Mouse (Mus musculus) urinary bladder, postnatal 4 days (tissue): ENCODE data around the gene Rpp30.

Source experiments
- DNase-seq, 2 experiments: peaks; one replicate each; pipeline ENCODE4 v3.0.0; 2021 to 2022; ENCODE audit warnings: low spot score in 2 of 2

Gene Rpp30

DNA sequence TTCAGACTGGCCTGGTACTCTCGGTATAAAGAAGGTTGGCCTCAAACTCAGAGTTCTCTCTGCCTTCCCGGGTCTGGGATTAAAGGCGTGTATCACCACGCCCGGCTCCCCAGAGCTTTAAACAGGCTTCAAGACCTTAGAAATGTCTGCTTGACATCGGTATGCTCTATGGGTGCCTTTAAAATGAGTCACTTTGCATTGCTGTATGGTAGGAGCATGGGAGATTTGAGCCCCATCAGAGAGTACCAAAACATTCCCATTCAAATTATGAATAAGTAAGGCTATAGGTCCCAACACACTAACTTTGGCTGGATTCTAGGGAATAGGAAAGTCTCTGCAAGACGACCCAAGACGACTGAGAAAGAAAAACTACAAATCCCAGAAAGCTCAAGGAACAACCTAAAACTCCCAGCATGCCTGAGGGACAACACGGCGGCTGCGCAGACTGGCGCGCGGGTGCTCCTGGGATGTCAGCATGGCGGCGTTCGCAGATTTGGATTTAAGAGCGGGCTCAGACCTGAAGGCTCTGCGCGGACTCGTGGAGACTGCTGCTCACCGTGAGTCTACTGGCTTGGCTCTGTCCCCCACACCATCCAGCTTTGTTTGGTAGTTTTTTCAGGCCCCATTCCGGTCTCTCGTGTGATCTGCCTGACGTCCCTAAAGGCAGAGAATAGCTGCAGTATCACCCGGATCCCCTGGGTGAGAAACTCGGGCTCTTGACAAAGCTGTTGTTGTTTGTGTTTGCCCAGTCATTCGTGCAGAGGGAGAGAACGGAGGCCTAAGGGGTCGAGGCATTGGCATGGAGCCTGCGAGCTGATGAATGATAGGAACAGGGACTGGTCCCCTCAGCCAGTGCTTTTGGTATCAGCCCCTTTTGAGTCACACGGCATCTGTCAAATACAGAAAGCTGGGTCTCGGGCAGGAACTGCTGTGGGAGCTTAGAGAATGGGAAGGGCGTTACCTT is at the start of gene Rpp30:
Rpp30 (plus strand) TSS at position 455 of the 964 bp plus-strand sequence.
- DNase-seq = peak; percentile 78 to 84

- no peak for DNase-seq
Observed at GRCm38 (mm10) chr19:36046046-36046445, 37.5 kb upstream of the Rpp30 start.

DNA sequence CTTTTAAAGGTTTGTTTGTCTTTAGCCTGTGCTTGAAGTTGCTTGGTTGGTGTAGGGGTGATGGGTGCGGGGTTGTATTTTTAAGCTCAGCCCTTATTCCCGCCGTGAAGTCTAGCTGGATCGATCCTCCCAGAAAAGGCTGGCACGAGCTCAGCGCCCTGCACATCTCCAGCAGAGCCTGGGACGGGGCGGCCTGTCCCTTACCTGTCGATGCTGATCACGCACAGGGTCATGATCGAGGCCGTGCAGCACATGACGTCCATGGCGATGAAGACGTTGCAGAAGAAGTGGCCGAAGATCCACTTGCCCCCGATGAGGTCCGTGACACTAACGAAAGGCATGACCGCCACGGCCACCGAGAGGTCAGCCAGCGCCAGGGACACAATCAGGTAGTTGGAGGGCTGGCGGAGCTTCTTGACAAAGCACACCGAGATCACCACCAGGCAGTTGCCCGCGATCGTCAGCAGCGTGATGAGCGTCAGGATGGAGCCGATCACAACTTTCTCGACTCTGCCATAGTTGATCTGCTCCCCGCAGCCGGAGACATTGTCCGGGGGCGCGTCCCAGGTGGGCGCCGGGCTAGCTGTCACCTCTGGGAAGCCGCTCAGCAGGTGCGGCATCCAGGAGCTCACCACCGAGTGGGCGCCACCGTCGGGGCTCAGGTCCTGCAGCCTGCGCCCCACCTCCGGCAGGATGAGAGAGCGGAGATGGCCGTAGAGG is 26.9 kb upstream of the Rpp30 start:
- DNase-seq = peak in 1 of 2 experiments; percentile 59

DNA sequence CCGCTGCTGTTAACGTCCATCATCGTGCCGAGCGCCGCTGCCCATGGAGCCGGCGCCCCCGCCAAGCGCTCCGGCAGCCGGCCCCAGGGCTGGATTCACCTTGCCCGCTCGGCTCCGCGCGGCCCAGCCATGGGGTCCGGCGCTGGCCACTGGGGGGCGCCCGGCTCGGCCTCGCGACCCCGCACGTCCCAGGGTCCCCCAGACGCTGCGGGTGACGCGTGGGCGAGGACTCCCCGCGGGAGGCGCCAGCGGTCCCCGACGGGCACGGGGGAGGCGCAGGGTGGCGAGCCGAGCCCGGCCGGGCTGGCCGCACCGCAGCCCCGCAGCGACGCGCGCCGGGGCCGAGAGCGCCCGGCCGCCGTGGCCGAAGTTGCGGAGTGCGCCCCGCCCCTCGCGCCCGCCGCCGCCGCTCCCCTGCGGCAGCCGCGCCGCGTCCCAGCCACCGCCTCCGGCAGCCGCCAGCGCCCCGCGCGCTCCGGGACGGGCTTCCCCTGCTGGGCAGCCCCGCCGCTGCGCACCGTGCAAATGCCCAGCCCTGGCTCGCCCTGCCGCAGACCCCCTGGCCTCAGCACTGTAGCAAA is 26.2 kb upstream of the Rpp30 start, which contains the start of gene Htr7:
Htr7 (minus strand) TSS at position 277 of the 581 bp plus-strand sequence.
- DNase-seq = peak in 1 of 2 experiments; percentile 19

DNA sequence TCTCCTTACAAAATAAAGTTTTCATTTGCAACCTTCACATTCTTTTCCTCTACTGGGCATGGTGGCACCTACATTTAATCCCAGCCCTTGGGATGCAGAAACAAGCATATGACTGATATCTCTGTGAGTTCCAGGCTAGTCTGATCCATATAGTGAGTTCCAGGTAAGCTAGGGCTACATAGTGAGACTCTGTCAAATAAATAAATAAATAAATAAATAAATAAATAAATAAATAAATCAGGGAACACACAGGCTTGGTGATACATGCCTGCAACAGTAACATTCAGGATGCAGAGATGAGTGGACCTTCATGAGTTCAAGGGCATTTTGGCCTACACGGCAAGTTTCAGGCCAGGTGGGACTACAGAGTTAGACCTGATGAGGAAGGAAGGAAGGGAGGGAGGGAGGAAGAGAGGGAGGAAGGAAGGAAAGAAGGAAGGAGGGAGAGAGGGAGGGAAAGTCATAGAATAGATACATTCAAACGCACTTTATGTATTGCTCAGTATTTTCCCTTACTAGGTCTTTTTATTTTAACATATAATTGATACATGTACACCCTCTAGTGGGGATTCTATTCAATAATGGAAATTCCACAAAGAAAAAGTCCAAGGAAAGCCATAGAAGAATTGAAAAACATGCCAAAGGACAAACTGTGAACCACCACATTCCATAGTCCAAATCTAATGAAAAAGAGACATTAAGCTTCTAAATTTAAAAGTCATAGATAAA is 20.6 kb upstream of the Rpp30 start:
- DNase-seq = no peak

- DNase-seq = no peak
Observed at GRCm38 (mm10) chr19:36082606-36083261, 782 bp upstream of the Rpp30 start.

DNA sequence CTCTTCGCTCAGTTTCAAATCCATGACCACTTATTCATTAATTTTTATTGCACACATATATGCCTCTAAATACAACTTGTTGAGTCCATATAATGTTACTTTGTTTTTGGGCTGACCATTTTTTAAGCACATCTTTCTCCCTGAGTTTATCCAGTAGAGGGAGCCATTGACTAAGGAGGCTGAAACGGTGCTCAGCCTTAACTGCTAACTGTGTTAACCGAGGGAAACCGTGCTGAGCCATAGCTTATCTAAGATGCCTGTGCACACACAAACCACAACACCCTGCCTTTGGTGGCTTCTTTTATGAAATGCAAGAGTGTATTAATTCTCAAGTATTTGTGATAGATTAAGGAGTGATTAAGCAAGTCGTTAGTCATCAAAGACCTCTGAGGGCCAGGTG is 7.3 kb downstream of the Rpp30 start:
- DNase-seq = no peak

DNA sequence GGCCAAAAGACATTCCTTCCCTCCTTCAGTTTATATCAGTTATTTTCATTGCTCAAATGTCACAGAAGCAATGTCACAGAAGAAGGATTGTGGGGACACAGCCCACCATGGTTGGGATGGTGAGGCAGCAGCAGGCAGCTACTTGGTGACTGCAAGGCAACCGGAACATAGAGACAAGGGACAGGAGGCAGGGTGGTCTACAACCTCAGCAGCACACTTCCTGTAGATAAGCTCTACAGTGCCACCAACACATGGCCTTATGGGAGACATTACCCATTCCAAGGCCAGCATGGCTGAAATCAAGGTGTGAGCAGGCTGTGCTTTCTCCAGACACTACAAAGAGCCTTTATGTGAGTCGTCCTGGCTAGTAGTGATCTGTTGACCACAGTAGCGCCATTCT is 13.7 kb downstream of the Rpp30 start:
- DNase-seq = no peak

- DNase-seq = no peak
Observed at GRCm38 (mm10) chr19:36098265-36098664, 14.7 kb downstream of the Rpp30 start.

GRCm38 (mm10) chr19:36098916-36099315 is 15.4 kb downstream of the Rpp30 start:
- no peak for DNase-seq

GRCm38 (mm10) chr19:36103909-36104308 is 20.4 kb downstream of the Rpp30 start:
- no peak for DNase-seq

- no peak for DNase-seq
Observed at GRCm38 (mm10) chr19:36109318-36109944, 25.9 kb downstream of the Rpp30 start.

- no peak for DNase-seq
Observed at GRCm38 (mm10) chr19:36110465-36110864, 26.9 kb downstream of the Rpp30 start.

GRCm38 (mm10) chr19:36111054-36111895 is 27.8 kb downstream of the Rpp30 start:
- no peak for DNase-seq

GRCm38 (mm10) chr19:36112007-36112406 is 28.5 kb downstream of the Rpp30 start:
- no peak for DNase-seq

GRCm38 (mm10) chr19:36116185-36116584 is 32.7 kb downstream of the Rpp30 start:
- no peak for DNase-seq

- no peak for DNase-seq
Observed at GRCm38 (mm10) chr19:36119219-36119618, 35.7 kb downstream of the Rpp30 start.

GRCm38 (mm10) chr19:36119783-36120471 is 36.4 kb downstream of the Rpp30 start, which contains the start of gene Ankrd1:
Ankrd1 (minus strand) TSS chr19:36120099.
- no peak for DNase-seq

DNA sequence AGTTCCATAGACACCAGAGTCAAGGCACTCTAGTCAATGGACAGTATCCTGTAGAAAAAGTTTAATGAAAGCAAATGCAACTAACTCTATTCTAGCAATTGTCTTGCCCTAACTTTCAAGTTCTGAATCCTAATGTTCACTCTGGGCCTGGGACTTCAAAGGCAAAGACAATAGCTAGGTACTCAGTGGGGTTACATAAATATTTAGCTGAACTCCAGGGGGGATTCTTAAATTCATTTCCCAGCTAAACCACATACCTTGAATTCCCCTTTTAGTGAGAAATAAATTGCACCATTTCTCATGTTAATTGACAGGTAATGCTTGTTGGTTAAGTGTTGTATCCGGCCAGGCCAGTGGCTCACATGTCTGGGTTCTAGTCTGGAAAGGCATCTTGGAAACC is 40.7 kb downstream of the Rpp30 start:
- DNase-seq = no peak
